Mouse (Mus musculus) forebrain, embryonic 12.5 days (tissue): ENCODE results near the gene Cdk13. TPM values are rescaled to one million over a fixed set of nuclear protein-coding genes. Genes with fewer than 3 reads are reported as not detected.

ENCODE experiments used
- ATAC-seq: fragments of 200-750 bp; cut with Nextera tagmentation; 2 replicates; pipeline ENCODE4 v1.8.0; 2017; ENCODE audit warnings: moderate TSS enrichment; ENCODE audit not compliant: low FRiP score
- H3K27ac ChIP-seq: fragments of 300-500 bp; sonication (generic); 2 replicates; pipeline ENCODE4 v1.5.1; 2016; ENCODE audit warnings: mild to moderate bottlenecking
- H3K27me3 ChIP-seq: fragments of 300-500 bp; sonication (generic); 2 replicates; pipeline ENCODE4 v1.6.1; 2016; ENCODE audit warnings: mild to moderate bottlenecking
- H3K36me3 ChIP-seq: fragments of 300-500 bp; sonication (generic); replicated peaks from 2 replicates; pipeline ENCODE4 v1.6.1; 2016; ENCODE audit warnings: mild to moderate bottlenecking
- H3K4me1 ChIP-seq: fragments of 300-500 bp; sonication (generic); 2 replicates; pipeline ENCODE4 v1.6.1; 2016
- H3K4me2 ChIP-seq: fragments of 300-500 bp; sonication (generic); 2 replicates; pipeline ENCODE4 v1.6.1; 2016; ENCODE audit warnings: mild to moderate bottlenecking, moderate library complexity
- H3K4me3 ChIP-seq: fragments of 300-500 bp; sonication (generic); replicated peaks from 2 replicates; pipeline ENCODE4 v1.5.1; 2016; ENCODE audit warnings: mild to moderate bottlenecking
- H3K9ac ChIP-seq: fragments of 300-500 bp; sonication (generic); 2 replicates; pipeline ENCODE4 v1.6.1; 2016; ENCODE audit warnings: mild to moderate bottlenecking
- H3K9me3 ChIP-seq: fragments of 300-500 bp; sonication (generic); 2 replicates; pipeline ENCODE4 v1.6.1; 2016
- WGBS: fragments of 180-500 bp; shearing (Covaris S2); methylation state at CpG from one replicate; pipeline ENCODE4 v1.1.7; 2016; 5-methylcytosine and 5-hydroxymethylcytosine counted together
- polyA plus RNA-seq: library from polyadenylated mRNA; unstranded; fragments of >200 nt; fragmentation: Nextera tagmentation; extraction: Ambion mirVana; gene quantifications from 2 replicates; pipeline ENCODE4 v1.2.1, GENCODE M21; 2016

Cdk13 gene
- polyA plus RNA-seq, result 18.8 and 27.7 TPM in 2 replicates

DNA sequence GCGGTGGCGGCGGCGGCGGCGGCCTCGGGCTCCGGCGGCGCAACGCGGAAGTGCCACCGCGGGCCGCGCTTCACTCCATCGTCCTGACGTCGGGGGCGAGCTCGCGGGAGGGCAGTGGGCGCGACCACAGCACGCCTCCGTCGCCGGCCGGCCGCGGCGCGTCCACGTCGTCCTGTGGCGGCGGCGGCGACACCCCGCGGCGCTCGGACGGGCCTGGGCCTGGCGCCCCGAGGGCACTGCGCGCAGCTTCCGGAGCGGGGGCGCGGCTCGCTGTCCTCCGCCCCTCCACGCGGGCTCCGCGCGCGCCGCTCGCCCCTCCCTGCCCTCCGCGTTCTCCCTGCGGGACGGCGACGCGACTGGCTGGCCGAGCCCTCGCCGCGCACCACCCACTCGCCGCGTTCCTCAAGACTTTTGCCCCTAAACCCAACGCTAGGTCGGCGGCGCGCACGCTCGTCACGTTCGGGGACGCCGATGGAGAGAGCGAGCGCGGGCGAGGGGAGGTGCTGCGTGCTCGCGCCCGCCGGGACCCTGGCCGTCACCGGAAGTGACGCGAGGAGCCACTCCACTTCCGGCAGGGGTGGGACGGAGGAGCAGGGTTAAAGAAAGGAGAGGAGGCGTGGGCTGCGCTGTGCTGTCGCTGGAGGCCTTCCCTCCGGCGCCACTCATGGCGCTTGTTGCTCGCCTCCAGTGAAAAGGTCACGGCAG is at the start of gene Cdk13:
Gene Cdk13, minus strand, starts transcription at position 189 of the 705 bp plus-strand sequence.
- H3K9me3 ChIP-seq, result no peaks in the 10 kb centered on the region
- no peaks in the 10 kb centered on the region for H3K36me3 ChIP-seq
- under 1% methylated on average over 81 of the region's 110 CpGs for WGBS
- H3K27ac ChIP-seq, result peak within 1 kb of the TSS; percentile 98
- peak; percentile 96 for ATAC-seq
- H3K27me3 ChIP-seq, result no peaks in the 10 kb centered on the region
- peaks cover 14% of the 10 kb centered on the region for H3K4me1 ChIP-seq
- H3K4me2 ChIP-seq, result peak within 1 kb of the TSS; percentile 91
- H3K4me3 ChIP-seq, result peak within 1 kb of the TSS; percentile 100
- H3K9ac ChIP-seq, result peak within 1 kb of the TSS; percentile 99

DNA sequence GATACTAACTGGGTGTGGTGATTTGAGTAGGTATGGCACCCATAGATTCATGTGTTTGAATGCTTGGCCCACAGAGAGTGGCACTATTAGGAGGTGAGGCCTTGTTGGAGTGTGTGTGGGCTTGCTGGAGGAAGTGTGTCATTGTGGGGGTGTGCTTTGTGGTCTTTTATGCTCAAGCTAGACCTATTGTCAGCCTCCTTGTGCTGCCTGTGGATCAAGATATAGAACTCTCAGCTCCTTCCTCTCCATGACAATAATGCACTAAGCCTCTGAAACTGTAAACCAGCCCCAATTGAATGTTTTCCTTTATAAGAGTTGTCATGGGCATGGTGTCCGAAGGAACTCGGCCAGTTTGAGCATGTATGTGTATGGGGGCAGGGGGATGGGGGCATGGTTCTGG is 38.4 kb upstream of the Cdk13 start:
- no peak for ATAC-seq
- H3K4me1 ChIP-seq, result no peaks in the 10 kb centered on the region
- H3K4me3 ChIP-seq, result no peak overlapping the region
- no peaks in the 10 kb centered on the region for H3K27me3 ChIP-seq
- no peaks in the 10 kb centered on the region for H3K9me3 ChIP-seq
- no peak overlapping the region for H3K27ac ChIP-seq
- no peak overlapping the region for H3K9ac ChIP-seq
- no peaks in the 10 kb centered on the region for H3K36me3 ChIP-seq
- no peak overlapping the region for H3K4me2 ChIP-seq
- 73% methylated on average over 2 of the region's 2 CpGs for WGBS

DNA sequence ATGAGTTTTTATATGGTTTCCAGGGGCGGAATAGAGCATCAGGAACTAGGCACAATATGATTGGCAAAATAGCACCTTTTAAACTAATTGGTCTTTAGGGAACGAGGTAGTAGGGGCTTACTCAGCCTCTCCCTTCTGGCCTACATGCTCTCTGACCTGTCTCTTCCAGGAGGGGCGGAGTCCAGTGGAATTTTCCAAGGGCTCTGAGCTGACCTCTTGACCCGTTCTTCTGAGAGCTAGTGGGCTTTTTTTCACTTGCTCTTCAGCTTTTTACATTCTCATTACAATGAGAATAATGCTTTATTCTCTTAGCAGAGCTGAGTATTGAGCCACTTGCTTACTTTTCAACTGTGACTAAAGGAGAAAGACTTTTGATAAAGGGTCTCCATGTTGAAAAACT is 37.9 kb upstream of the Cdk13 start:
- 25% methylated on average over 4 of the region's 4 CpGs for WGBS
- H3K9ac ChIP-seq, result no peak overlapping the region
- H3K9me3 ChIP-seq, result no peaks in the 10 kb centered on the region
- no peak overlapping the region for H3K4me3 ChIP-seq
- no peaks in the 10 kb centered on the region for H3K27me3 ChIP-seq
- H3K36me3 ChIP-seq, result no peaks in the 10 kb centered on the region
- H3K4me2 ChIP-seq, result no peak overlapping the region
- ATAC-seq, result no peak
- no peaks in the 10 kb centered on the region for H3K4me1 ChIP-seq
- no peak overlapping the region for H3K27ac ChIP-seq

DNA sequence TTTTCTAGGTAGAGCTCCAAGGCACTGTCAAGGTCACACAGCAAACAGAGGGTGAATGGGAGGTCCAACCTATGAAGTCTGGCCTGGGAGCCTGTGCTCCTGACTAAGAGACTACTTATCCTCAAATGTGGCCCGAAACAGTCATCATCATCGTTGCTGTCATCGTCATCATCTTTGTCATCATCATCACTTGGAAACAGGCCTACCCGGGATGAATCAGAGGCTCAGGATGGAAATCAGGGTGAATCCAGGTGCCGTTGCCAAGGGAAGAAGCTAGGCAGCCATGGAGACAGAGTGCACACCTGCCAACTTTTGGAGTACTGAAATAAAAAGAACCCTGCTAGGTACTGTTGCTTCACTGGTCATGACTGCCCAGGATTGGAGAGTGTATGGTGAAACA is 34.2 kb upstream of the Cdk13 start:
- no peak for ATAC-seq
- H3K4me2 ChIP-seq, result no peak overlapping the region
- H3K36me3 ChIP-seq, result no peaks in the 10 kb centered on the region
- no peaks in the 10 kb centered on the region for H3K4me1 ChIP-seq
- H3K4me3 ChIP-seq, result no peak overlapping the region
- H3K27ac ChIP-seq, result no peak overlapping the region
- no peaks in the 10 kb centered on the region for H3K27me3 ChIP-seq
- 91% methylated on average over 5 of the region's 5 CpGs for WGBS
- no peak overlapping the region for H3K9ac ChIP-seq
- no peaks in the 10 kb centered on the region for H3K9me3 ChIP-seq

- H3K27me3 ChIP-seq, result no peaks in the 10 kb centered on the region
- no peak overlapping the region for H3K4me3 ChIP-seq
- no peak overlapping the region for H3K27ac ChIP-seq
- no peak overlapping the region for H3K4me2 ChIP-seq
- no peak overlapping the region for H3K9ac ChIP-seq
- no peaks in the 10 kb centered on the region for H3K36me3 ChIP-seq
- ATAC-seq, result peak; percentile 73; the same call in 1 of the 2 replicates
- WGBS, result 28% methylated on average over 4 of the region's 4 CpGs
- H3K4me1 ChIP-seq, result no peaks in the 10 kb centered on the region
- H3K9me3 ChIP-seq, result no peaks in the 10 kb centered on the region
These were observed 33.6 kb upstream of the Cdk13 start for GRCm38 (mm10) chr13:17838484-17838851.

- ATAC-seq, result peak; percentile 55; the same call in 1 of the 2 replicates
- H3K9ac ChIP-seq, result no peak overlapping the region
- no peaks in the 10 kb centered on the region for H3K27me3 ChIP-seq
- no peak overlapping the region for H3K4me2 ChIP-seq
- no peaks in the 10 kb centered on the region for H3K4me1 ChIP-seq
- H3K27ac ChIP-seq, result no peak overlapping the region
- no peak overlapping the region for H3K4me3 ChIP-seq
- H3K9me3 ChIP-seq, result no peaks in the 10 kb centered on the region
- 44% methylated on average over 16 of the region's 16 CpGs for WGBS
- no peaks in the 10 kb centered on the region for H3K36me3 ChIP-seq
These were observed 33.0 kb upstream of the Cdk13 start for GRCm38 (mm10) chr13:17837610-17838483.

DNA sequence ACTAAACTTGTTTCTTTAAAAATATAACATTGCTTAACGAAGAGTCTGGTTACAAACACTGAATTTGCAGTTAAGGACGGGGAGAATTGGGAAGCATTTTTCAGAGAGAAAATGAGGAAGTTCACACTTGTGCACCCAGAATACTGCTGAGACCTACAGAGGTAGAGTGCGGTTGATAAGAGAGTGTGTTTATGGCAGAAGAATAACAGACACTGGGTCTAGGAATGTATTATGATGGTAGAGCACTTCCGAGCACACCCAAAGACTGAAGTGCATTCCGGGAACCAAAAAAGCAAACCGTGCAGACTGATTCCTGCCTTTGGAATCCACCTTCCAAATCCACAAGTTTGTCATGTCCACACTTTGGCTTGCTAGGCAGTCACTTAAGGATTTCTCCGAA is 31.9 kb upstream of the Cdk13 start:
- no peak for ATAC-seq
- no peaks in the 10 kb centered on the region for H3K36me3 ChIP-seq
- no peak overlapping the region for H3K9ac ChIP-seq
- no peaks in the 10 kb centered on the region for H3K4me1 ChIP-seq
- no peak overlapping the region for H3K4me3 ChIP-seq
- H3K27me3 ChIP-seq, result no peaks in the 10 kb centered on the region
- WGBS, result 85% methylated on average over 7 of the region's 7 CpGs
- H3K9me3 ChIP-seq, result no peaks in the 10 kb centered on the region
- H3K27ac ChIP-seq, result no peak overlapping the region
- H3K4me2 ChIP-seq, result no peak overlapping the region

GRCm38 (mm10) chr13:17832940-17833339 is 28.0 kb upstream of the Cdk13 start:
- no peaks in the 10 kb centered on the region for H3K9me3 ChIP-seq
- no peak overlapping the region for H3K9ac ChIP-seq
- no peaks in the 10 kb centered on the region for H3K27me3 ChIP-seq
- H3K4me1 ChIP-seq, result no peaks in the 10 kb centered on the region
- no peak overlapping the region for H3K4me2 ChIP-seq
- no peak overlapping the region for H3K27ac ChIP-seq
- ATAC-seq, result no peak
- H3K36me3 ChIP-seq, result no peaks in the 10 kb centered on the region
- H3K4me3 ChIP-seq, result no peak overlapping the region
- 72% methylated on average over 3 of the region's 3 CpGs for WGBS

DNA sequence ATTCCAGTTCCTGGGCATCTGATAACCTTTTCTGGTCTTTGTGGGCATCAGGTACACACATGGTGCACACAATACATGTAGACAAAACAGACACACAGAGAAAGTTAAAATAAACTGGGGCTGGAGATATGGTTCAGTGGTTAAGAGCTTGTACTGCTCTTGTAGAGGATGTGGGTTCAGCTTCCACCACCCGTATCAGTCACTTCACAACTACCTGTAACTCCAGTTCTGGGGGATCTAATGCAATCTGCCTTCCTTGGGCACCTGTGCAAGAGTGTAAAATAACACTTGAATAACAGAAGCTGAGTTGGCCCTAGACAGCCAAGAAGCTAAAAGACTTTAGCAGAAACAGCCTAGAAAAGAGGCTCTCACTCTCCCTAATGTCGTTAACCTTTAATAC is 12.3 kb upstream of the Cdk13 start:
- ATAC-seq, result no peak
- no peak overlapping the region for H3K27ac ChIP-seq
- no peak overlapping the region for H3K4me3 ChIP-seq
- H3K4me2 ChIP-seq, result no peak overlapping the region
- H3K9me3 ChIP-seq, result no peaks in the 10 kb centered on the region
- WGBS, result 89% methylated on average over 2 of the region's 2 CpGs
- no peaks in the 10 kb centered on the region for H3K4me1 ChIP-seq
- no peak overlapping the region for H3K9ac ChIP-seq
- no peaks in the 10 kb centered on the region for H3K36me3 ChIP-seq
- no peaks in the 10 kb centered on the region for H3K27me3 ChIP-seq

DNA sequence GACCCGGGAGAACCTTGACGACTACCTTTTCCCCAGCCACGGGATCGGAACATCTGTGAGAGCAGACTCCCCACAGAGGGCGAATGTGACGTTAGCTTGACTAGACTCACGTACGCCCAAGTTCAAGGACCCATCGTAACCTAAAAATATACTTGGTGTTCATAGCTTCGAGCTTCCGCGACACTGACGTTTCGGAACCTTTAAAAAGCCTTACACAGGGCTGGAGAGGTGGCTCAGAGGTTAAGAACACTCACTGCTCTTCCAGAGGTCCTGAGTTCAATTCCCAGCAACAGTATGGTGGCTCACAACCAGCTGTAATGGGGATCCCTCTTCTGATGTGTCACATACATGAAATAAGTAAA is 698 bp upstream of the Cdk13 start:
- Histone ChIP-seq H3K9me3 (no peaks in the 10 kb centered on the region), H3K9ac (peak overlapping the region; percentile 68), H3K4me3 (peak overlapping the region; percentile 100), H3K4me1 (peaks cover 12% of the 10 kb centered on the region), H3K36me3 (no peaks in the 10 kb centered on the region), H3K27me3 (no peaks in the 10 kb centered on the region), H3K4me2 (peak overlapping the region; percentile 91), H3K27ac (peak overlapping the region; percentile 98)
- 0% methylated on average over 14 of the region's 14 CpGs for WGBS
- ATAC-seq, result no peak

DNA sequence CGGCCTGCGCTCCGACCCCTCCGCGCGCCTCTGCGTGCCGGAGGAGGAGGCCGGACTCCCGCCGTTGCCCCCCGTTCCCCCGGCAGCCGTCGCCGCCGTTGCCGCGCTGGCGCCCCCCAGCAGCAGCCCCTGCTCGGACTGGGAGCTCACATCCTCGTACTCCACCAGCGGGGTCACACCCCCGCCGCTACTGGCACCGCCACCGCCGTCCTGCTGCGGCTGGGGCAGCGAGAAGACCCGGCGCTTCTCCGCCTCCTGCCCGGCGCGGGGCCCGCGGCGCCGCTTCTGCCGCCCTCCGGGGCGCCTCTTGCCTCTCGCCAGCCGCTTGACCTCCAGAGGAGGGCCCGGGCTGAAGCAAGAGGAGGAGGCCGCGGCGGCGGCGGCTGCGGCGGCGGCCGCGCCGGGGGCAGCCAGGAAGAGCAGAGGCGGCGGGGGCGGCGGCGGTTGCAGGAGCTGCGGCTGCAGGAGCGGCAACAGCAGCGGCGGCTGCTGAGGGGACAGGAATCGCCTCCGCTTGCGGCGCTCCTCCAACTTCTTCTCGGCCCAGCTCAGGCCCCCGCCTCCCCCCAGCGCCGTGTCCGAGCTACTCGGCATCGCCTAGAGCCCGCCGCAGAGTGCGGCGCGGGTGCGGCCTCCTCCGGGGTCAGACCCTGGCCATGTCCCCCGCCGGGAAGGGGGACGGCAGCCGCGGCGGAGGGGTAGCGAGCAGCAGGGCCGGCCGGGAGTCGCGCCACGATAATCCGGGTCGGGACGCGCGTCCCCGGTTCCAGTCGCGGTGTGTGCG is 647 bp downstream of the Cdk13 start:
- Histone ChIP-seq H3K9ac (peak overlapping the region; percentile 99), H3K27ac (peak overlapping the region; percentile 98), H3K4me2 (peak overlapping the region; percentile 91), H3K9me3 (no peaks in the 10 kb centered on the region), H3K36me3 (no peaks in the 10 kb centered on the region), H3K27me3 (no peaks in the 10 kb centered on the region), H3K4me3 (peak overlapping the region; percentile 100), H3K4me1 (peaks cover 14% of the 10 kb centered on the region)
- peak; percentile 50 for ATAC-seq
- WGBS, result under 1% methylated on average over 79 of the region's 105 CpGs
